Mouse (Mus musculus) megakaryocyte, embryonic 14.5 days (primary cell): Measurements from ENCODE around the gene Jag2. TPM values are rescaled to one million over a fixed set of nuclear protein-coding genes. Genes with fewer than 3 reads are reported as not detected.

ENCODE experiments used
- H3K27me3 ChIP-seq: replicated peaks from 2 replicates; pipeline ENCODE3; 2012; ENCODE audit warnings: inconsistent platforms
- H3K36me3 ChIP-seq: replicated peaks from 2 replicates; pipeline ENCODE3; 2012; ENCODE audit warnings: low read length, inconsistent platforms, mixed read lengths
- H3K4me1 ChIP-seq: 2 replicates; pipeline ENCODE4 v1.6.1; 2012; ENCODE audit warnings: inconsistent platforms
- H3K4me3 ChIP-seq: replicated peaks from 2 replicates; pipeline ENCODE3; 2012; ENCODE audit warnings: moderate library complexity, mild to moderate bottlenecking, inconsistent platforms
- H3K9me3 ChIP-seq: 2 replicates; pipeline ENCODE4 v1.6.1; 2012; ENCODE audit warnings: inconsistent platforms
- FLI1 ChIP-seq: IDR thresholded peaks from 2 replicates; pipeline ENCODE4 v1.6.1; 2012; ENCODE audit warnings: low read length, inconsistent platforms, mixed read lengths
- GATA1 ChIP-seq: IDR thresholded peaks from 3 replicates; pipeline ENCODE4 v1.6.1; 2012; ENCODE audit warnings: mixed read lengths, low read length, inconsistent platforms, borderline replicate concordance
- polyA plus RNA-seq: library from polyadenylated mRNA; stranded (reverse); fragments of >175 nt; gene quantifications from 2 replicates; pipeline ENCODE4 v1.2.3, GENCODE M21; 2012; ENCODE audit warnings: low replicate concordance; ENCODE audit not compliant: insufficient read depth

Gene Jag2
- polyA plus RNA-seq, 1 experiment, result 4.8 TPM

- peaks cover 13% of the 10 kb centered on the region for H3K36me3 ChIP-seq
- peaks cover 29% of the 10 kb centered on the region for H3K27me3 ChIP-seq
- no peaks in the 10 kb centered on the region for H3K9me3 ChIP-seq
- peaks cover 58% of the 10 kb centered on the region for H3K4me1 ChIP-seq
- peak within 1 kb of the TSS; percentile 99 for H3K4me3 ChIP-seq
- no peak for TF ChIP-seq FLI1
- no peak for TF ChIP-seq GATA1
These were observed 12.5 kb upstream of the Jag2 start, which contains the start of gene Nudt14 for GRCm38 (mm10) chr12:112941776-112942713. TSS of gene Nudt14 (minus strand) at chr12:112942124.

- Histone ChIP-seq H3K4me1 (peaks cover 57% of the 10 kb centered on the region), H3K9me3 (no peaks in the 10 kb centered on the region), H3K36me3 (peaks cover 14% of the 10 kb centered on the region), H3K27me3 (peaks cover 23% of the 10 kb centered on the region), H3K4me3 (peak overlapping the region; percentile 99)
- TF ChIP-seq FLI1, result no peak
- TF ChIP-seq GATA1, result no peak
These were observed 11.7 kb upstream of the Jag2 start for GRCm38 (mm10) chr12:112941156-112941775.

- H3K4me3 ChIP-seq, result peak overlapping the region; percentile 99
- H3K36me3 ChIP-seq, result peaks cover 19% of the 10 kb centered on the region
- no peak for TF ChIP-seq FLI1
- no peak for TF ChIP-seq GATA1
- peaks cover 57% of the 10 kb centered on the region for H3K4me1 ChIP-seq
- peaks cover 21% of the 10 kb centered on the region for H3K27me3 ChIP-seq
- no peaks in the 10 kb centered on the region for H3K9me3 ChIP-seq
These were observed 11.1 kb upstream of the Jag2 start for GRCm38 (mm10) chr12:112940710-112941109.

DNA sequence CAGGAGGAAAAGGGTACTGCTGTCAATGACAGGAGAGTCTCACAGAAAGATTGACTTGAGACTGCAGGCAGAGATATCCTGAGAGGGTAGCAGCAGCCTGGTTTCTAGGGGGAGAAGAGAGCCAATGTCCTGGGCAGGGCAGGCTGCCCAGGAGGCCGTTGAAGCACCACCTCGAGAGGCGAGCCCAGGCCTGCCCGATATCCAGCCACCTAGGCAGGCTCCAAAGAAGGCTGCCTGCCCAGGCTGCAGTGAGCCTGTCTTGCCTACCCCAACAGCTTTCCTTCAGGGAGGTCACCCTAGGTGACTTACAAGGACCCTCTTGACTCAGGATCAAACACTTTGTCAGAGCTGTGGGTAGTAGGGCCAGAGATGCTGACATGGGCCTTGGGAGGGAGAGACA, 10.7 kb upstream of the Jag2 start:
- no peak overlapping the region for H3K4me3 ChIP-seq
- peaks cover 23% of the 10 kb centered on the region for H3K36me3 ChIP-seq
- peaks cover 53% of the 10 kb centered on the region for H3K4me1 ChIP-seq
- no peaks in the 10 kb centered on the region for H3K9me3 ChIP-seq
- peaks cover 17% of the 10 kb centered on the region for H3K27me3 ChIP-seq
- no peak for TF ChIP-seq GATA1
- no peak for TF ChIP-seq FLI1

DNA sequence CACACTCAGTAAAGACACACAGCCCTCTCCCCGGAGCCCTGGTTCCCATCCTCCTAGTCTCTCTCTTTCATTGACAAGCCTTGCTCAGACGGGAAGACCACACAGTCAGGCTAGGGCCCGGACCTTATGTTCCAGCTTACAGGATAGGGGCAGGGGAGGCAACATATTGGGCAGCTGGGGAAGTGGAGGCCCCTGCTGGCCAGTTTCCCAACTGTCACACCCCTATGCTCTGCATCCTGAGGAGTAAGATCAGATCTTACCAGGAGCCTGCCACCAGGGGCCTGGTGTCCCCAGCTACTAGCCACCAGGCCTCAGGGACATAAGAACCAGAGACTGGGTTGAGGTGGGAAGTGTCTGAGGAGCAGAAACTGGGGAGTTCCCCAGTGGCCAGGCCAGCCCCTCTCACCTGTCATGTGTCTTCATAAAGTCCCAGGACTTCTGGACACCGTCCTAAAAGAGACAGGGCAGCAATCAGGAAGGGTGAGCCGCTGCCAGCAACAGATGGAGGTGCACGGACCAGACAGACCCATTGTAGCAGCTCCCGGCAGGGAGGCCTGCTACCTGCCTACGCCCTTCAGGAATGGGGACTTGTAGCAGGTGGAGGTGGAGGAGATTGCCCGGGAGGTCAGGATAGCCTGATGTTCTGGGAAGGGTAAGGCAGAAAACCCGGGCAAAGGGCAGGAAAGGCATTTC, 9.4 kb upstream of the Jag2 start:
- peaks cover 18% of the 10 kb centered on the region for H3K27me3 ChIP-seq
- no peak for TF ChIP-seq GATA1
- no peak for TF ChIP-seq FLI1
- H3K9me3 ChIP-seq, result no peaks in the 10 kb centered on the region
- peaks cover 26% of the 10 kb centered on the region for H3K36me3 ChIP-seq
- H3K4me3 ChIP-seq, result no peak overlapping the region
- H3K4me1 ChIP-seq, result peaks cover 53% of the 10 kb centered on the region

GRCm38 (mm10) chr12:112938366-112938765, 8.8 kb upstream of the Jag2 start:
- peaks cover 53% of the 10 kb centered on the region for H3K4me1 ChIP-seq
- H3K4me3 ChIP-seq, result no peak overlapping the region
- H3K36me3 ChIP-seq, result peaks cover 29% of the 10 kb centered on the region
- H3K27me3 ChIP-seq, result peaks cover 24% of the 10 kb centered on the region
- TF ChIP-seq GATA1, result no peak
- TF ChIP-seq FLI1, result no peak
- no peaks in the 10 kb centered on the region for H3K9me3 ChIP-seq

DNA sequence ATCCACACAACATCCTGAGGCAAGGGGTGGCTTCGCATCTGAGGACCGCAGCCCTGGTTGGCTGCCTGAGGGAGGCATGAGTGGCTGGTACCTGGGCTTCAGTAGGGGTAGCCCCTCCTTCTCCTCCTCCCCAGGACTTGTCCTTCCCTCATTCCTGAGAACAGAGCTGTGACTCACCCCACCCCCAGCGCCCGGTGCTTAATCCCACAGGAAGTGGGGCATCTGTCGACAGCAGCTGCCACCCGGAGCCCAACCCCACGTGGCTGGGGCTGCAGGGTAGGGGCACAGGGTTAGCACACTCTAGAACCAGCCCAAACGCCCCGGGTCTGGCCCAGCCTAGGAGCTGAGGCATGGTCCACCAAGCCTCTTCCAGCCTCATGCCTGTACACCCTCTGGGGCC, 8.3 kb upstream of the Jag2 start:
- Histone ChIP-seq H3K9me3 (no peaks in the 10 kb centered on the region), H3K36me3 (peaks cover 29% of the 10 kb centered on the region), H3K4me1 (peaks cover 53% of the 10 kb centered on the region), H3K4me3 (peak overlapping the region; percentile 42), H3K27me3 (peaks cover 29% of the 10 kb centered on the region)
- no peak for TF ChIP-seq FLI1
- TF ChIP-seq GATA1, result no peak

GRCm38 (mm10) chr12:112932647-112933046, 3.1 kb upstream of the Jag2 start:
- Histone ChIP-seq H3K4me1 (peaks cover 44% of the 10 kb centered on the region), H3K9me3 (no peaks in the 10 kb centered on the region), H3K36me3 (peaks cover 18% of the 10 kb centered on the region), H3K4me3 (no peak overlapping the region), H3K27me3 (peaks cover 72% of the 10 kb centered on the region)
- no peak for TF ChIP-seq FLI1

- no peaks in the 10 kb centered on the region for H3K9me3 ChIP-seq
- H3K27me3 ChIP-seq, result peaks cover 92% of the 10 kb centered on the region
- peaks cover 6% of the 10 kb centered on the region for H3K36me3 ChIP-seq
- peak overlapping the region; percentile 95 for H3K4me3 ChIP-seq
- H3K4me1 ChIP-seq, result peaks cover 71% of the 10 kb centered on the region
- no peak for TF ChIP-seq FLI1
- no peak for TF ChIP-seq GATA1
These were observed 955 bp downstream of the Jag2 start for GRCm38 (mm10) chr12:112928401-112929241.
